Mouse (Mus musculus) myocyte (in vitro differentiated cells): Measurements from ENCODE around the gene Gm10803. TPM values are rescaled to one million over a fixed set of nuclear protein-coding genes. Genes with fewer than 3 reads are reported as not detected.

ENCODE experiments used
- H3K27me3 ChIP-seq: one replicate; pipeline ENCODE4 v1.6.1; 2011; ENCODE audit not compliant: control insufficient read depth, insufficient read depth, insufficient read length
- H3K36me3 ChIP-seq: one replicate; pipeline ENCODE4 v1.6.1; 2011; ENCODE audit not compliant: control insufficient read depth, insufficient read depth
- H3K4me2 ChIP-seq: one replicate; pipeline ENCODE4 v1.6.1; 2011; ENCODE audit warnings: low read depth, control low read depth
- H3K4me3 ChIP-seq: one replicate; pipeline ENCODE4 v1.5.1; 2011; ENCODE audit warnings: mild to moderate bottlenecking, control low read depth, moderate library complexity
- H3K79me2 ChIP-seq: one replicate; pipeline ENCODE4 v1.6.1; 2011; ENCODE audit not compliant: control insufficient read depth, insufficient read depth
- H3ac ChIP-seq: one replicate; pipeline ENCODE4 v1.6.1; 2011; ENCODE audit not compliant: control insufficient read depth, insufficient read length
- CEBPB ChIP-seq: IDR thresholded peaks from 2 replicates; pipeline ENCODE4 v1.6.1; 2011; ENCODE audit warnings: mild to moderate bottlenecking, moderate library complexity; ENCODE audit not compliant: poor library complexity, insufficient read depth, severe bottlenecking
- E2F4 ChIP-seq: IDR thresholded peaks from one replicate; pipeline ENCODE4 v1.6.1; 2011; ENCODE audit warnings: mild to moderate bottlenecking, control low read depth, moderate library complexity; ENCODE audit not compliant: insufficient read depth
- MAX ChIP-seq: IDR thresholded peaks from one replicate; pipeline ENCODE4 v1.6.1; 2011; ENCODE audit warnings: low read depth, mild to moderate bottlenecking, control low read depth
- MYOD1 ChIP-seq, 3 experiments: IDR thresholded peaks; one replicate each; pipeline ENCODE4 v1.6.1; 2011; ENCODE audit warnings: control low read depth in 2 of 3, low read depth in 2 of 3, mild to moderate bottlenecking in 2 of 3, moderate library complexity in 1 of 3; ENCODE audit not compliant: insufficient read length in 2 of 3, control insufficient read depth in 1 of 3
- MYOG ChIP-seq, 3 experiments: IDR thresholded peaks; one replicate each; pipeline ENCODE4 v1.6.1; 2011; ENCODE audit warnings: control low read depth in 2 of 3, low read depth in 2 of 3, mild to moderate bottlenecking in 2 of 3; ENCODE audit not compliant: insufficient read length in 2 of 3, control insufficient read depth in 1 of 3, insufficient read depth in 1 of 3
- POLR2A ChIP-seq: IDR thresholded peaks from one replicate; pipeline ENCODE4 v1.6.1; 2011; ENCODE audit warnings: low read depth, mild to moderate bottlenecking, control low read depth, moderate library complexity; ENCODE audit not compliant: insufficient read length
- POLR2AphosphoS2 ChIP-seq: IDR thresholded peaks from one replicate; pipeline ENCODE4 v1.6.1; 2011; ENCODE audit warnings: low read depth, control low read depth; ENCODE audit not compliant: insufficient read length
- REST ChIP-seq: IDR thresholded peaks from one replicate; pipeline ENCODE4 v1.6.1; 2011; ENCODE audit warnings: mild to moderate bottlenecking, control low read depth, moderate library complexity; ENCODE audit not compliant: insufficient read depth, insufficient read length
- SRF ChIP-seq: IDR thresholded peaks from one replicate; pipeline ENCODE4 v1.6.1; 2011; ENCODE audit warnings: low read depth; ENCODE audit not compliant: control insufficient read depth, insufficient read length
- TCF12 ChIP-seq: IDR thresholded peaks from one replicate; pipeline ENCODE4 v1.6.1; 2011; ENCODE audit warnings: mild to moderate bottlenecking, control low read depth; ENCODE audit not compliant: poor library complexity, insufficient read depth, severe bottlenecking
- TCF3 ChIP-seq: IDR thresholded peaks from one replicate; pipeline ENCODE4 v1.6.1; 2011; ENCODE audit warnings: low read depth, control low read depth; ENCODE audit not compliant: insufficient read length
- USF1 ChIP-seq: IDR thresholded peaks from one replicate; pipeline ENCODE4 v1.6.1; 2011; ENCODE audit warnings: low read depth, mild to moderate bottlenecking, control low read depth, moderate library complexity
- polyA plus RNA-seq: library from polyadenylated mRNA; unstranded; fragments of >200 nt; fragmentation: generic; extraction: Trizol; gene quantifications from one replicate; pipeline ENCODE4 v1.2.1, GENCODE M21; 2012; ENCODE audit warnings: missing spikeins

Gene Gm10803
- polyA plus RNA-seq, 1 experiment, result not detected

DNA sequence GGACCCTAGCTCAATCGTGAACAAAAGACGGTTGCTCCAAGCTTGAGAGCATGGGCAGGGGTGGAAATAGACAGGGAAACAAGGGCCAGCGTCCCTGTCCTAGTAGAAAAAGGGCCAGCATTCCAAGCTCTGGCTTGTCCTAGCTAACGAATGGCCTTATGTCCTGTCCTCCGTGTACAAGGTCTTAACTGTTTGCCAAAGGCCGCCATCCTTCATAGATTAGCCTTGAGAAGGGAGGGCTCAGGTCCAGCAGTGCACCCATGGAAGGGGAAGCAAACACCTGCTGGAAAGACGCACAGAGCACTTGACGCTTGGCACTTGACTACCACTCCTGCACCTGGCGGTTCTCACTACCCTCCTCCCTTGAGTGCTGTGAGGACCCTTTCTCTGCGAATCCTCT lies 32.8 kb downstream of the Gm10803 start:
- TF ChIP-seq REST (no peak), POLR2A (no peak), SRF (no peak), TCF12 (no peak), MYOG (IDR thresholded peaks at IDR 0.05; ENCODE audit: control insufficient read depth in 1 of 3, insufficient read depth in 1 of 3, insufficient read length in 2 of 3, low read depth in 2 of 3) (no peak), USF1 (no peak), MAX (no peak), TCF3 (no peak), POLR2AphosphoS2 (no peak), E2F4 (no peak), CEBPB (no peak), MYOD1 (IDR thresholded peaks at IDR 0.05; ENCODE audit: control insufficient read depth in 1 of 3, insufficient read length in 2 of 3, low read depth in 2 of 3) (no peak)
- Histone ChIP-seq H3K4me2 (no peak overlapping the region), H3ac (no peak overlapping the region), H3K27me3 (peaks cover 59% of the 10 kb centered on the region), H3K36me3 (no peaks in the 10 kb centered on the region), H3K79me2 (no peaks in the 10 kb centered on the region), H3K4me3 (no peak overlapping the region)

DNA sequence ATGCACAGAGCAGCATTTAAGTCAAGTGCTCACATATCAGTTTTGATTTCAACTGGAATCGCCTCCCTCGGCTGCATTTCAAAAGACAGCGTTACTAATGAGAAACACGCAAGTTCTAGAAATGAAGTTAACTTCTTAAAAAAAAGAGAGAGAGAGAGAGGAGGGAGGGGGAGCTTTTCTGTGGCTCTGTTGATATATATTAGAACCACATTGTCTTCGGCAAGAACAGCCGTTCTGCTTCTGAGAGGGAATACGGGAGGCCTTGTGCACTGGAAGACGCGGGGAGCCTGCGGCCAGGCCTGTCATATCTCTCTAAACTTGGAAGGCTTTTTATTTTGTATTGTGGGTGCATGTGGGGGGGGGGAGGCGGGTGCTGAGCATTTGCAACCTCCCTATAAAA lies 36.8 kb downstream of the Gm10803 start:
- H3K27me3 ChIP-seq, result peaks cover 66% of the 10 kb centered on the region
- TF ChIP-seq CEBPB, result no peak
- TF ChIP-seq MAX, result no peak
- no peak for TF ChIP-seq E2F4
- no peak for TF ChIP-seq TCF3
- TF ChIP-seq POLR2AphosphoS2, result no peak
- no peak for TF ChIP-seq USF1
- no peak for TF ChIP-seq POLR2A
- TF ChIP-seq REST, result no peak
- H3K79me2 ChIP-seq, result no peaks in the 10 kb centered on the region
- no peak overlapping the region for H3K4me3 ChIP-seq
- no peak overlapping the region for H3K4me2 ChIP-seq
- no peaks in the 10 kb centered on the region for H3K36me3 ChIP-seq
- H3ac ChIP-seq, result no peak overlapping the region

GRCm38 (mm10) chr2:93599731-93600130 lies 39.4 kb downstream of the Gm10803 start:
- TF ChIP-seq TCF3 (no peak), MAX (no peak), REST (no peak), MYOD1 (IDR thresholded peaks at IDR 0.05; ENCODE audit: control insufficient read depth in 1 of 3, insufficient read length in 2 of 3, low read depth in 2 of 3) (no peak), CEBPB (no peak), USF1 (no peak), POLR2A (no peak)
- H3K79me2 ChIP-seq, result no peaks in the 10 kb centered on the region
- no peak overlapping the region for H3K4me3 ChIP-seq
- no peak overlapping the region for H3ac ChIP-seq
- no peaks in the 10 kb centered on the region for H3K36me3 ChIP-seq
- peaks cover 60% of the 10 kb centered on the region for H3K27me3 ChIP-seq
- no peak overlapping the region for H3K4me2 ChIP-seq

DNA sequence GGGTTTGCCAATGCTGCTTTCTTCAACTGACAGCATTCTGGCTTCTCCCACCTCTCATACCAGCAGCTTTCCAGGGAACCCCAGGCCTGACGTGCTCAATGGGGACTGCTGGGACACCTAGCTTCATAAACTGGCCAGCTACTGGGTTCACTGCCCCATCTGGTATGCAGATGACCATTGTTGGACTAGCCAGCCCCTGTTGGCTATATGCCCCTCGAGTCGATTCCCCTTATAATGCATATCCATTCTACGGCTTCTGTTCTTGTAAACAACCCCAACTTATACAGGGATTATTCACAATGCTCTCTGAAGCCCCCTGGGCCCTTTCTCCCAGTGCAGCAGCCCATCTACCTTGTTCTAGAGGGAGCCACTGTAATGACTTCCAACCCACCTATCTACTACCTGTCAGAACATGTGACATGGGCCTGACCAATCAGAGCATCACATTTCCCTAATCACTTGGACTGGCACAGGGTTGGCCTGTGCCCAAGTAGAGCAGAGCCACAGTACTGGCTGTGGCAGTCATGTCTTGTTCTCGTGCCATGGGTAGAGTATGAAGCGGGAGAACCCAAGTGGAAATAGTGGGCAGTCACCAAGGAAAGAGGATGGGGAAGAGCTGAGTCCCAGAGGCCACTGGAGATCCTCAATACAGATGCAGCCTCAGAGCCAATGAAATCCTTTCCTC lies 44.4 kb downstream of the Gm10803 start:
- H3K4me2 ChIP-seq, result no peak overlapping the region
- TF ChIP-seq POLR2AphosphoS2, result no peak
- TF ChIP-seq CEBPB, result no peak
- TF ChIP-seq USF1, result no peak
- no peak for TF ChIP-seq MYOD1 (IDR thresholded peaks at IDR 0.05; ENCODE audit: control insufficient read depth in 1 of 3, insufficient read length in 2 of 3, low read depth in 2 of 3)
- TF ChIP-seq TCF12, result no peak
- no peak for TF ChIP-seq E2F4
- TF ChIP-seq REST, result no peak
- TF ChIP-seq MYOG (IDR thresholded peaks at IDR 0.05; ENCODE audit: control insufficient read depth in 1 of 3, insufficient read depth in 1 of 3, insufficient read length in 2 of 3, low read depth in 2 of 3), result no peak
- TF ChIP-seq POLR2A, result no peak
- no peak for TF ChIP-seq TCF3
- no peak for TF ChIP-seq SRF
- TF ChIP-seq MAX, result no peak
- H3K79me2 ChIP-seq, result no peaks in the 10 kb centered on the region
- H3ac ChIP-seq, result no peak overlapping the region
- no peaks in the 10 kb centered on the region for H3K36me3 ChIP-seq
- peaks cover 58% of the 10 kb centered on the region for H3K27me3 ChIP-seq
- H3K4me3 ChIP-seq, result no peak overlapping the region

DNA sequence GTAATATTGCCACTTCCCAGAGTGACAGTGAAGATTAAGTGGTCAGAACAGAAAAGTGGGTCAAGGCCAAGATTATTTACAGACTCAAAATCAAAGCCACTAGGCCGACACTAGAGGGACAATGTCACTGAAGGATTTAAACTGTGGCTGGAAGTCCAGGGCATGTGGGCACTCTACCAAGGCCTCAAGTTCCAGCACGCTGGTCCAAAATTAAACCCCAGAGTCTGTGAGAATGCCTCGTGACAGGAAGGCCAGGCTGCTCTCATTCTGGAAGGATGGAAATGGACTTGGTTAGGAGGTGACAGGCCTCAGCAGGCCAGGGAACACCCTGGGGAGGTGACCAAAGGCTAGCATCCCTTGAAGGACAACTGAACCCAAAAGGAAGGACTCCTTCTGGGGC lies 48.4 kb downstream of the Gm10803 start:
- Histone ChIP-seq H3K36me3 (no peaks in the 10 kb centered on the region), H3K4me3 (no peak overlapping the region), H3K4me2 (no peak overlapping the region), H3K27me3 (peaks cover 65% of the 10 kb centered on the region), H3K79me2 (no peaks in the 10 kb centered on the region), H3ac (no peak overlapping the region)
- TF ChIP-seq POLR2A (no peak), E2F4 (no peak), USF1 (no peak), MAX (no peak), SRF (no peak), CEBPB (no peak), POLR2AphosphoS2 (no peak), MYOG (IDR thresholded peaks at IDR 0.05; ENCODE audit: control insufficient read depth in 1 of 3, insufficient read depth in 1 of 3, insufficient read length in 2 of 3, low read depth in 2 of 3) (no peak), TCF12 (no peak), MYOD1 (IDR thresholded peaks at IDR 0.05; ENCODE audit: control insufficient read depth in 1 of 3, insufficient read length in 2 of 3, low read depth in 2 of 3) (no peak), TCF3 (no peak), REST (no peak)
